Mouse (Mus musculus) megakaryocyte, embryonic 14.5 days (primary cell): ENCODE data around the gene Rnf19b. TPM values are rescaled to one million over a fixed set of nuclear protein-coding genes. Genes with fewer than 3 reads are reported as not detected.

ENCODE experiments used
- H3K27me3 ChIP-seq: replicated peaks from 2 replicates; pipeline ENCODE3; 2012; ENCODE audit warnings: inconsistent platforms
- H3K36me3 ChIP-seq: replicated peaks from 2 replicates; pipeline ENCODE3; 2012; ENCODE audit warnings: low read length, inconsistent platforms, mixed read lengths
- H3K4me1 ChIP-seq: 2 replicates; pipeline ENCODE4 v1.6.1; 2012; ENCODE audit warnings: inconsistent platforms
- H3K4me3 ChIP-seq: replicated peaks from 2 replicates; pipeline ENCODE3; 2012; ENCODE audit warnings: moderate library complexity, mild to moderate bottlenecking, inconsistent platforms
- H3K9me3 ChIP-seq: 2 replicates; pipeline ENCODE4 v1.6.1; 2012; ENCODE audit warnings: inconsistent platforms
- FLI1 ChIP-seq: IDR thresholded peaks from 2 replicates; pipeline ENCODE4 v1.6.1; 2012; ENCODE audit warnings: low read length, inconsistent platforms, mixed read lengths
- GATA1 ChIP-seq: IDR thresholded peaks from 3 replicates; pipeline ENCODE4 v1.6.1; 2012; ENCODE audit warnings: mixed read lengths, low read length, inconsistent platforms, borderline replicate concordance
- polyA plus RNA-seq: library from polyadenylated mRNA; stranded (reverse); fragments of >175 nt; gene quantifications from 2 replicates; pipeline ENCODE4 v1.2.3, GENCODE M21; 2012; ENCODE audit warnings: low replicate concordance; ENCODE audit not compliant: insufficient read depth

The Rnf19b gene
- polyA plus RNA-seq, 1 experiment: 696 TPM

DNA sequence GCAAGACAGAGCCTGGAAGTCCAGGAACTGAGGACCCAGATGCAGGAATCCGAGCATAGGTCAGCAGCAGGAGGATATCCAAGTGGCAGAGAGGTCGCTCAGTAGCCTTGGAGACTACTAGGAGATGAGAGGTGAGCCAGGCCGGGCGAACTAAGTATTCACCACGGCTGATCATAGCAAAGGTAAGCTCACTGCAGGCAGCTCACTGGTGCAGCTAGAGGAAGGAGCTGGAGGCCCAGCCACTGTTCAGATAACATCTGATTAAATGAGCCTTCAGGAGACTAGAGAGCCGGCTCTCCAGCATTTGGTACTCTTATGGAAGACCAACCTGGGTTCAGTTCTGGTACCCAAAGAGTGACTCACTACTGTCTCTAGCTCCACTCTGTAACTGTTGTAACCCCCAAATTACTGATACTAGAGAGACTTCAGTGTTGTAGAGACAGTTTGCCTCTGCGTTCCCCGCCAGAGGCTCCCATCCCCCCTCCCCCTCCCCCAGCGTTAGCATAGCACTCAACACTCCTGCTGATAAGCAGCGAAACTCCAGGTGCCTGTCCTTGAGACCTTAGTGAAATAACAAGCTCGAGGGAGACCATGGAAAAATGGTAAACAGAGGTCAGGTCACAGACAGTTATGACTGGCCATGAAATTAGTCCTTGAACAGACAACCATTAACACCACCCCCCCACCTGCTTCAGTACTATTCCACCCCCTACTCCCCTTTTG, 6.4 kb upstream of the Rnf19b start:
- no peak overlapping the region for H3K4me3 ChIP-seq
- TF ChIP-seq FLI1 (no peak), GATA1 (no peak)
- peaks cover 65% of the 10 kb centered on the region for H3K4me1 ChIP-seq
- peaks cover 5% of the 10 kb centered on the region for H3K9me3 ChIP-seq
- H3K27me3 ChIP-seq: peaks cover 45% of the 10 kb centered on the region
- peaks cover 28% of the 10 kb centered on the region for H3K36me3 ChIP-seq

- H3K27me3 ChIP-seq: peaks cover 17% of the 10 kb centered on the region
- H3K36me3 ChIP-seq: peaks cover 28% of the 10 kb centered on the region
- peaks cover 5% of the 10 kb centered on the region for H3K9me3 ChIP-seq
- H3K4me3 ChIP-seq: no peak overlapping the region
- peaks cover 51% of the 10 kb centered on the region for H3K4me1 ChIP-seq
- no peak for TF ChIP-seq FLI1
- no peak for TF ChIP-seq GATA1
Observed at GRCm38 (mm10) chr4:129054757-129055156, 3.3 kb upstream of the Rnf19b start.

GRCm38 (mm10) chr4:129055562-129055961, 2.5 kb upstream of the Rnf19b start:
- TF ChIP-seq GATA1: no peak
- no peak for TF ChIP-seq FLI1
- Histone ChIP-seq H3K4me1 (peaks cover 47% of the 10 kb centered on the region), H3K4me3 (no peak overlapping the region), H3K36me3 (peaks cover 31% of the 10 kb centered on the region), H3K9me3 (peaks cover 5% of the 10 kb centered on the region), H3K27me3 (peaks cover 10% of the 10 kb centered on the region)

GRCm38 (mm10) chr4:129057533-129058206, 401 bp upstream of the Rnf19b start:
- Histone ChIP-seq H3K4me1 (peaks cover 52% of the 10 kb centered on the region), H3K9me3 (peaks cover 5% of the 10 kb centered on the region), H3K27me3 (no peaks in the 10 kb centered on the region), H3K4me3 (peak overlapping the region; percentile 100), H3K36me3 (peaks cover 42% of the 10 kb centered on the region)
- no peak for TF ChIP-seq FLI1
- no peak for TF ChIP-seq GATA1

GRCm38 (mm10) chr4:129059125-129059551, 1.1 kb downstream of the Rnf19b start:
- H3K36me3 ChIP-seq: peaks cover 49% of the 10 kb centered on the region
- peaks cover 2% of the 10 kb centered on the region for H3K9me3 ChIP-seq
- H3K4me1 ChIP-seq: peaks cover 63% of the 10 kb centered on the region
- H3K27me3 ChIP-seq: no peaks in the 10 kb centered on the region
- TF ChIP-seq FLI1 (no peak), GATA1 (no peak)
- H3K4me3 ChIP-seq: peak overlapping the region; percentile 100

GRCm38 (mm10) chr4:129059922-129060321, 1.9 kb downstream of the Rnf19b start:
- Histone ChIP-seq H3K36me3 (peaks cover 46% of the 10 kb centered on the region), H3K9me3 (no peaks in the 10 kb centered on the region), H3K27me3 (no peaks in the 10 kb centered on the region), H3K4me3 (peak overlapping the region; percentile 100), H3K4me1 (peaks cover 66% of the 10 kb centered on the region)
- TF ChIP-seq FLI1 (no peak), GATA1 (no peak)

DNA sequence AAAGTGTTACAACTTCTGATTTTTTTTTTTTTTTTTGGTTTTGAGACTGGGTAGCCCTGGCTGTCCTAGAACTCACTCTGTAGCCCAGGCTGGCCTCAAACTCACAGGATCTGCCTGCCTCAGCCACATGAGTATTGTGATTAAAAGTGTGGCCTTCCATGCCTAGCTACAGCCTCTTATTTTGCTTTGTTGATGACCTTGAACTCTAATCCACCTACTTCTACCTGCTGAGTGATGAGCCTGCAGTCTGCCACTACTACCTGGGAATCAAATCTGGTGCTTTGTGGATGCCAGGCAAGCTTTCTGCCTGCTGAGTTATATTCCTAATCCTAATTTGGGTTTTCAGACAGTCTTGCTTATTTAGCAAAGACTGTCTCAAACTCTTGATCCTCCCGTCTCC, 3.4 kb downstream of the Rnf19b start:
- Histone ChIP-seq H3K4me3 (peak overlapping the region; percentile 100), H3K9me3 (no peaks in the 10 kb centered on the region), H3K4me1 (peaks cover 70% of the 10 kb centered on the region), H3K27me3 (no peaks in the 10 kb centered on the region), H3K36me3 (peaks cover 33% of the 10 kb centered on the region)
- TF ChIP-seq FLI1 (no peak), GATA1 (no peak)

- H3K4me3 ChIP-seq: peak overlapping the region; percentile 87
- peaks cover 70% of the 10 kb centered on the region for H3K4me1 ChIP-seq
- H3K9me3 ChIP-seq: no peaks in the 10 kb centered on the region
- H3K27me3 ChIP-seq: no peaks in the 10 kb centered on the region
- H3K36me3 ChIP-seq: peaks cover 39% of the 10 kb centered on the region
- no peak for TF ChIP-seq GATA1
- no peak for TF ChIP-seq FLI1
Observed at GRCm38 (mm10) chr4:129062281-129063075, 4.4 kb downstream of the Rnf19b start.

DNA sequence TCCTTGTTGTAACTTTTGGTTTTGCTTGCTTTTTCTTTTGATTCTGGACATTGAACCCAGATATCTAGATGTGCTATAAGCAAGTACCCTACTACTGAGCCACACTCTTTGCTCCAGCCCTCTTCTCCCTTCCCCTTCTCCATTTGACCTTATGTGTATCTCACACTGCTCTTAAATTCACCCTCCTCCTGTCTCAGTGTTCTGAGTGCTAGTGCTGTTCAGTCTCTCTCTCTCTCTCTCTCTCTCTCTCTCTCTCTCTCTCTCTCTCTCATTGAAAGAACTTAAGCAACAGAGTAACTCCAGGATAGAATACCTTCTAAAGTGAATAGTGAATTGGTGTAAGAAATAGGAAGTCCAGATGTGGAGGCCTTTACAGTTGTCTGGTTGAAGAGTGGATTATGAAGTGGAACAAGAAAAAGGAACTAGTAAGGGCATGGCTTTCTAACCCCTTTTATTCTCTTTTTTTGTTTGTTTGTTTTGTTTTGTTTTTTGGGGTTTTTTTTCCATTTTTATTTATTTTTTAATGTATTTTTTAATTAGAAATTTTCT, 7.7 kb downstream of the Rnf19b start:
- peaks cover 41% of the 10 kb centered on the region for H3K36me3 ChIP-seq
- TF ChIP-seq GATA1 (no peak), FLI1 (no peak)
- no peaks in the 10 kb centered on the region for H3K27me3 ChIP-seq
- H3K4me3 ChIP-seq: peak overlapping the region; percentile 74
- H3K4me1 ChIP-seq: peaks cover 93% of the 10 kb centered on the region
- no peaks in the 10 kb centered on the region for H3K9me3 ChIP-seq
